Mouse (Mus musculus): Measurements from ENCODE around the gene Capn13.

- TF ChIP-seq CTCF (IDR thresholded peaks at IDR 0.05; ENCODE audit: borderline replicate concordance, insufficient read depth, low read length) (no peak), POLR2A (IDR thresholded peaks at IDR 0.05; ENCODE audit: low read depth, low read length) (no peak)
These were observed 116.4 kb downstream of the Capn13 start for GRCm38 (mm10) chr17:73284301-73284700.
